Mouse (Mus musculus) kidney, adult 2 months (tissue): ENCODE data around the gene Pfkm. TPM values are rescaled to one million over a fixed set of nuclear protein-coding genes. Genes with fewer than 3 reads are reported as not detected.

Experiments used
- DNase-seq: peaks from one replicate; pipeline ENCODE4 v3.0.0; 2021
- H3K27ac ChIP-seq: fragments of 200-500 bp; 2 replicates; pipeline ENCODE4 v1.5.1; 2012; ENCODE audit warnings: low read depth, low read length, control low read depth, inconsistent platforms; ENCODE audit not compliant: insufficient read depth
- H3K27me3 ChIP-seq: fragments of 200-500 bp; replicated peaks from 2 replicates; pipeline ENCODE4 v1.6.1; 2012; ENCODE audit warnings: mild to moderate bottlenecking, moderate library complexity, low read length, inconsistent platforms; ENCODE audit not compliant: control insufficient read depth, insufficient read depth
- H3K36me3 ChIP-seq: fragments of 200-500 bp; 2 replicates; pipeline ENCODE4 v1.6.1; 2012; ENCODE audit warnings: mild to moderate bottlenecking, moderate library complexity, low read length, inconsistent platforms; ENCODE audit not compliant: control insufficient read depth, insufficient read depth
- H3K4me1 ChIP-seq: fragments of 200-500 bp; 2 replicates; pipeline ENCODE4 v1.6.1; 2011; ENCODE audit warnings: low read length; ENCODE audit not compliant: control insufficient read depth, insufficient read depth
- H3K4me3 ChIP-seq: fragments of 200-500 bp; 2 replicates; pipeline ENCODE4 v1.5.1; 2011; ENCODE audit warnings: mild to moderate bottlenecking, low read depth, low read length, control low read depth; ENCODE audit not compliant: insufficient read depth
- CTCF ChIP-seq: fragments of 200-500 bp; conservative IDR thresholded peaks from 2 replicates; pipeline ENCODE4 v1.5.1; 2011; ENCODE audit warnings: low read depth, mild to moderate bottlenecking, control low read depth, low read length, moderate library complexity, mixed read lengths; ENCODE audit not compliant: insufficient read depth, insufficient read length
- POLR2A ChIP-seq: fragments of 200-500 bp; IDR thresholded peaks from one replicate; pipeline ENCODE4 v1.6.1; 2011; ENCODE audit warnings: low read depth, low read length, control low read depth
- WGBS: fragments of 180-500 bp; shearing (Covaris S2); methylation state at CpG from one replicate; pipeline ENCODE4 v1.1.7; 2018; 5-methylcytosine and 5-hydroxymethylcytosine counted together
- polyA plus RNA-seq: library from polyadenylated mRNA; depleted of rRNA; stranded (reverse); fragments of >200 nt; gene quantifications from 2 replicates; pipeline ENCODE4 v1.2.3, GENCODE M21; 2012

Gene Pfkm
- polyA plus RNA-seq, 1 experiment: 56.2 TPM

DNA sequence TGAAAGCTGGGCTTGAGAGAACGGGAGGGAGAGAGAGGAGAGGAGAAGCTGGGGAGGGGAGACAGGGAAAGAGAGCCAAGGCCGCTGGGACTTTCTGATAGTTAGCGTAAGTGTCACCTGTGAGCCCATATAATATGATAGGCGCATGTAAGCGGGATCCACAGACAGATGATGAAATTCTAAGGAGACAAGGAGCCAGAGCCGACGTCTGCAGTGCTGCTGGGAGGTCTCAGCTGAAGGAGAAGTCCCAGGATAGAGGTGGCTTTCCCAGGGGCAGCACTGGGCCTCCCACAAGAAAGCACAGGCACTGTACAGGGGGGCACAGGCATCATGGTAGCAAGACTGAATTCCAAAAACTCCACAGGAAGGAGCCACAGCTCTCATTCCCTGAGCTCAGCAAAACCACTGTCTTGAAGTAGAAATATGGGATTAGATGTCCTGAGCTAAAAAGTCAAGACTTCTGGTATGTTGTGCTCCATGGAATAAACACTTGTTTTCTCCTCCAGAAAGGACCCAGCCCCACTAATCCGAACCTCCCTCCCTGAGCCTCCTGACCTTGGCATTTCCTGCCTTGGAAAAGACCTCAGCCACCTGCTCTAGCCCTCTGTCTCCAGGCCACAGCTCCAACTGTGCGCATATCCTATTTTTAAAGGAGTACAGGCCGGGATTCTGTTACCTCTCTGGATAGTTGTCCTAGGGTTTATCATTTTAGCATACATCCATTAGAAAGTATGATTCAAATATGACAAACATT lies 21.9 kb downstream of the Pfkm start:
- DNase-seq: no peak
- H3K4me1 ChIP-seq: no peaks in the 10 kb centered on the region
- H3K27ac ChIP-seq: no peak overlapping the region
- no peak overlapping the region for H3K4me3 ChIP-seq
- TF ChIP-seq CTCF (no peak), POLR2A (no peak)
- 82% methylated on average over 10 of the region's 10 CpGs for WGBS
- H3K27me3 ChIP-seq: no peaks in the 10 kb centered on the region
- no peaks in the 10 kb centered on the region; the same call in 1 of the 2 replicates for H3K36me3 ChIP-seq

DNA sequence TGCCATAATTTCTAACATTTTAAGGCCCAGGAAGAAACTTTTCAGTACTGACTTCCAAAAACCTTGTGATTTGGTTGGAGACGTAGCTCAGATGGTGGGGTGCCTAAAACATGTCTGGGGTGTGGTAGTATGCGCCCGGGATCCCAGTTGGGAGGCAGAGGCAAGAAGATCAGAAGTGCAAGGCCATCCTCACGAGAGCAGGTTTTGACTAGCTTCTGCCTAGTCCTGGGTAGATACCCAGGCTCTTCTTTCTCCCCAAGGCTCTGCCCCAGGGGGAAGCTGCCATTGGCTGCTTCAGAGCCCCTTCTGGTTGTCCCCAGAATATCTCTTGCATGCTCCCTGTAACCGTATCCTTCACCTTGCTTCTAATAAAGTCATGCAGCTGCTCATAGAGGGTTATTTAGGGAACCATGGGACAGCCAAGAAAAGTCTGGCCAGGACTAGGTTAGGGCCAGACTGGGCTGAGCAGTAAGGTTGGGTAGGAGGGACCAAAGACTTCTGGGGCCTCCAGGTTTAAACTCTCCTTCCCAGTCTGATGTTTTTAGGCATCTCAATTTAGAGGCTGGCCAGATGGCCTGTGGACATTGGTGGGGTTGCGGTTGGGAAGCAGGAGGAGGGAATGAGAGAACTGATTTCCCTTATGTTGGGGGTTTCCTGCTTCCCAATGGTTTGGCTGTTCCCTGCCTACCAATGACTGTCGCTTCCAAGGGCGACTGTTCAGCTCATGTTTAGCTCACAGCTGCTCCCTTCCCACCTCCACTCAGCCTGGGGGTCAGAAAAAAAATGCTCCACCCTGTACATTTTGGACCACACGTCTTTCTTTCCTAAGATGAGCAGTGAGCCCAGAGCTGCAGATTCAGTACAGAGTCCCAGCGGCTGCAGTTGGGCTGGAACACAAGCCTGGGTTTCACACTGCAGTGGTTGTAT lies 22.7 kb downstream of the Pfkm start:
- Histone ChIP-seq H3K4me3 (no peak overlapping the region), H3K4me1 (no peaks in the 10 kb centered on the region), H3K27me3 (no peaks in the 10 kb centered on the region), H3K27ac (no peak overlapping the region), H3K36me3 (no peaks in the 10 kb centered on the region; the same call in 1 of the 2 replicates)
- DNase-seq: no peak
- 90% methylated on average over 10 of the region's 10 CpGs for WGBS
- TF ChIP-seq CTCF (no peak), POLR2A (no peak)

DNA sequence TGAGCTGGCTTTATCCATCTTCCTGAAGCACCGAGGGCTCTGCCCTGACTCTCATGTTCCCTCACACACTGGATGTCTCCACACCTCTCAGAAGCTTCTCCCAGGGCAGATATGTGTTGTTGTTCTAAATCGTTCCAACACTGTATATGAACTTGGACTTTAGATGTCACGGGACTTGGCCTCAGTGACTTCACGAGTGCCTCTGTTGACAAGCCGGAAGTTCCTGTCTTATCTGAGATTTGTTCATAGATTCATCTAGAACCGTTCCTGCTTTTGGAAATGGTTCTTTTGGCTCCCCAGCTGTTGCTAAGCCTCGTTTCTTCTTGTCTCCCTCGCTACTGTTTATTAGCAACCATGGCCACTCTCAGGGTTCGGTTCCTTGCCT lies 23.4 kb downstream of the Pfkm start:
- no peak overlapping the region for H3K27ac ChIP-seq
- H3K4me3 ChIP-seq: no peak overlapping the region
- no peaks in the 10 kb centered on the region; the same call in 1 of the 2 replicates for H3K36me3 ChIP-seq
- no peak for DNase-seq
- TF ChIP-seq POLR2A (no peak), CTCF (no peak)
- H3K4me1 ChIP-seq: no peaks in the 10 kb centered on the region
- H3K27me3 ChIP-seq: no peaks in the 10 kb centered on the region
- 89% methylated on average over 9 of the region's 9 CpGs for WGBS

DNA sequence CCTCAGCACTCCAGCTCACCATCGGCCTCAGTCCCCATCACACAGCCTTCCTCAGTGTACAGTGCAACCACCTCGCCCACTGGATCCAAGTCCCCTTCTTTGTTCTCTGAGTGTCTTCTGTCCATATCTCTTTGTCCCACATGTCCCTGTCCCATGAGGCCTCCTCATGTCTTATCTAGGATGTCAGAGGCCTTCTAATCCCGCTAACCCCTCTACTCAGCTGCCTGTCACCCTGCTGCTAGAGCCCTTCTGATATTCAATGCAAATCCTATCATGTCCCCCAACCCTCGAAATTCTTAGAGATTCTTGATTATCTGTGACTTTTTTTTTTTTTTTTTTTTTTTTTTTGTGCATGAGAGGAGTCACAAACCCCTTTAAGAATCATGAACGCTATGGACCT lies 23.9 kb downstream of the Pfkm start:
- WGBS: 93% methylated on average over 5 of the region's 5 CpGs
- Histone ChIP-seq H3K4me3 (no peak overlapping the region), H3K27ac (no peak overlapping the region), H3K36me3 (no peaks in the 10 kb centered on the region; the same call in 1 of the 2 replicates), H3K4me1 (no peaks in the 10 kb centered on the region), H3K27me3 (no peaks in the 10 kb centered on the region)
- TF ChIP-seq CTCF (no peak), POLR2A (no peak)
- no peak for DNase-seq

DNA sequence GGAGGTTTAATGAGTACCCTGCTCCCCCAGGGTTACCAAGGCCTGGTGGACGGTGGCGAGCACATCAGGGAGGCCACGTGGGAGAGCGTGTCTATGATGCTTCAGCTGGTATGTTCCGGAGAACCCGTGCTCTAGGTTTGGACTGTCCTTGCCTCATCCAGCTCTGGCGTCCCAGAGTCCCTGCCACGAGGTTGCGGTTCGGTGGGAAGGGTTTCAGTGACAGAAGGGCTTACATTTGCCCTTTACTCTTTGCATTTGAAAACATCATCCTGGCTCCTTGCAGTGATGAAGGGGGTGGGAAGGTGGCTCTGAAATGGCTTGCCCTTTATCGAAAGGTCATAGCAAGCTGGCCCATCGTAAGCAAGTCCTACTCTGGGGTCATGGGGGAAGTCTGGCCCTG lies 27.0 kb downstream of the Pfkm start:
- no peak for DNase-seq
- Histone ChIP-seq H3K4me1 (no peaks in the 10 kb centered on the region), H3K4me3 (no peak overlapping the region), H3K27ac (no peak overlapping the region), H3K27me3 (no peaks in the 10 kb centered on the region), H3K36me3 (no peaks in the 10 kb centered on the region)
- TF ChIP-seq POLR2A (no peak), CTCF (no peak)
- WGBS: 87% methylated on average over 12 of the region's 12 CpGs

DNA sequence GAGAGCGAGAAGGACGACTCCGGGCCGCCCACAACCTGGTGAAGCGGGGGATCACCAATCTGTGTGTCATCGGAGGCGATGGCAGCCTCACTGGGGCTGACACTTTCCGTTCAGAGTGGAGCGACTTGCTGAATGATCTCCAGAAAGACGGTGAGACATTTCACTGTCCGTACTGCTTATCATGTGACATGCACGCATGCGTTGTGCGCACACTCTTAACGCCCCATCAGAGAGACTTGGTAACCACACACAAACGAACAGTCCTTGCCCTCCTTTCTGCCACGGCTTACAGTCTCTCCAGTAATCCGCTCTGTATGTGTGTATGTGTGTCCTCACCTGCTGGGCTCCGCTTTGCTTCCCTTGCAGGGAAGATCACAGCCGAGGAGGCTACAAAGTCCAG lies 28.4 kb downstream of the Pfkm start:
- no peaks in the 10 kb centered on the region for H3K4me1 ChIP-seq
- TF ChIP-seq POLR2A (no peak), CTCF (no peak)
- H3K36me3 ChIP-seq: no peaks in the 10 kb centered on the region
- WGBS: 95% methylated on average over 20 of the region's 20 CpGs
- H3K4me3 ChIP-seq: no peak overlapping the region
- no peak for DNase-seq
- H3K27ac ChIP-seq: no peak overlapping the region
- H3K27me3 ChIP-seq: no peaks in the 10 kb centered on the region

DNA sequence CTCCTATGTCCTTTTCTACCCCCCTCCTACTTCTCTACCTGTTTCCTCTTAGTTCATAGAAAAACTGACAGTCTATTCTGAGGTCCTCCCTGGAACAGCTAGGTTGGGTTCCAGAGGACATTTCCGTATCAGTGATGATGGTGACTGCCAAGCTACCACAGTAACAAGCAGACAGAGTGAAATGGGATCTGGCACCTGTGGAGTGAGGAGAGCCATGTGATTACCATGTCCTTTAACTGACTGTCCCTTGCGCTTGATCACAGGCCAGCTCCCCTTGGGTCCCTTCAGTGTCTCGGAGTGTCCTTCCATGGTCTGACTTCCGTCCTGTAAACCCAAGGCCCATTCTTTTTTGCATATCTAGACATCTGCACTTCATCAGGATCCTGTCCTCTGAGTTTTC lies 38.6 kb downstream of the Pfkm start:
- no peak overlapping the region for H3K27ac ChIP-seq
- H3K36me3 ChIP-seq: no peaks in the 10 kb centered on the region
- no peak overlapping the region for H3K4me3 ChIP-seq
- DNase-seq: no peak
- H3K27me3 ChIP-seq: no peaks in the 10 kb centered on the region
- no peaks in the 10 kb centered on the region for H3K4me1 ChIP-seq
- TF ChIP-seq POLR2A (no peak), CTCF (no peak)
- 93% methylated on average over 4 of the region's 4 CpGs for WGBS
